Mouse (Mus musculus) layer of hippocampus, postnatal 14 days (tissue): Measurements from ENCODE around the gene Sema4g. TPM values are rescaled to one million over a fixed set of nuclear protein-coding genes. Genes with fewer than 3 reads are reported as not detected.
A peak's percentile ranks its signal among the peaks of the same experiment; 100 is the strongest.

ENCODE experiments used
- DNase-seq, 2 experiments: peaks; one replicate each; pipeline ENCODE4 v3.0.0; 2021 to 2022; ENCODE audit warnings: low spot score in 2 of 2, mixed read lengths in 1 of 2
- total RNA-seq, 2 experiments: library from RNA; stranded (reverse); gene quantifications; 2 replicates each; pipeline ENCODE4 v1.2.3; 2021

Gene Sema4g
- total RNA-seq, 2 experiments from 2014 or later: 40.1 to 46.0 TPM

- no peak for DNase-seq
Measured at GRCm38 (mm10) chr19:45002301-45002700, 13.4 kb downstream of the Sema4g start.

DNA sequence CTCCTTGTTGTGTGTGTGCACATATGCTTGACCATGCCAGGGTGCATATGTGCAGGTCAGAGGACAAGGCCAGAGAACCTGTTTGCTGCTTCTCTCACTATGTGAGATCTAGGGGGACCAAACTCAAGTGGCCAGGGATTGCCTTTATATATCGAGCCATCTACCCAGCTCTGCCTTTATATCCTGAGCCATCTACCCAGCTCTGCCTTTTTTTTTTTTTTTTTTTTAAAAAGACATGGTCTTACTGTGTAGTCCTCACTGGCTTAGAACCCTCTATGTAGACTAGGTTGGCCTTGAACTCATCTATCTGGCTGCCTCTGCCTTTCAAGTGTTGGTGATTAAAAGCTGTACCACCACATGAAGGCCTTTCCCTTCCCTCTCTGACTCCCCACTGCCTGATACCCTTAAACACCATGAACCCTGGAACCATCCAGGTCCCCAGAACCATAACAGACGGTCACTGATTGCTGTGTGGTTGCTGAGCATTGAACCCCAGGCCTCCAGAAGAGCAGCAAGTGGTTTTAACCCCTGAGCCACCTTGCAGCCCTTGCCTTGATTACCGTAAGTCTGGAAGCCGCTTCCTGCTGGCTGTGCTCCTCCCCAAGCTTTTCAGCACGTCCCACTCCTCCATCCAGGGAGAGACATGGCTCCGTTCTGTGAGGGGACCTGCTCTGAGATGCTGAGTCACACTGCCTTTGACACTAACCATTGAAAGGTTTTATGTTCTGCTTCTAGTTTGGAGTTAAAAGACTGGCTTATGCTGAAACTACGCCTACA is 15.0 kb downstream of the Sema4g start:
- DNase-seq: no peak

GRCm38 (mm10) chr19:45005444-45005843 is 16.5 kb downstream of the Sema4g start, which contains the start of gene Twnk:
TSS of gene Twnk (plus strand) at chr19:45005663.
- DNase-seq: no peak

- DNase-seq: peak; percentile 94 to 96
Measured at GRCm38 (mm10) chr19:45005957-45006712, 17.2 kb downstream of the Sema4g start, which contains the start of gene Mrpl43. TSS of gene Mrpl43 (minus strand) at chr19:45006442.

- DNase-seq: no peak
Measured at GRCm38 (mm10) chr19:45007021-45007420, 18.1 kb downstream of the Sema4g start.

DNA sequence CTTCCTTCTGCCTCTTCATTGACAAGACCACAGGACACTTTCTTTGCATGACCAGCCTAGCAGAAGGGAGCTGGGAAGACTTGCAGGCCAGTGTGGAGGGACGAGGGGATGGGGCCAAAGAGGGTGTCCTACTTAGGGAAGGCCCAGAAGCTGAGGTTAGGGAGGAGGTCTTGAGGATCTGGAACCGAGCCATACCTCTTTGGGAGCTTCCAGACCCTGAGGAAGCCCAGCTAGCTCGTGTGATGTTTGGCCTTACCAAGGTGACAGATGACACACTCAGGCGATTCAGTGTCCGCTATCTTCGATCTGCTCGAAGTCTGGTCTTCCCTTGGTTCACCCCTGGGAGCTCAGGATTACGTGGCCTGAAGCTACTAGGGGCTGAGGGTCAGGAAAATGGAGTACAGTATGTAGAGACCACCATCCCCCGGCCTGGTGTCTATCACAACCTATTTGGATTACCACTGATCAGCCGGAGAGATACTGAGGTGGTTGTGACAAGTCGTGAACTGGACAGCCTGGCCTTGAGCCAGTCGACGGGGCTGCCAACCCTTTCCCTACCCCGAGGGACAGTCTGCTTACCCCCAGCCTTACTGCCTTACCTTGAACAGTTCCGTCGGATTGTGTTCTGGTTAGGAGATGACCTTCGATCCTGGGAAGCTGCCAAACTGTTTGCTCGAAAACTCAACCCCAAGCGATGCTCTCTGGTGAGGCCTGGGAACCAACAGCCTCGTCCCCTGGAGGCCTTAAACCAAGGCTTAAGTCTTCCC is 18.7 kb downstream of the Sema4g start:
- no peak for DNase-seq

DNA sequence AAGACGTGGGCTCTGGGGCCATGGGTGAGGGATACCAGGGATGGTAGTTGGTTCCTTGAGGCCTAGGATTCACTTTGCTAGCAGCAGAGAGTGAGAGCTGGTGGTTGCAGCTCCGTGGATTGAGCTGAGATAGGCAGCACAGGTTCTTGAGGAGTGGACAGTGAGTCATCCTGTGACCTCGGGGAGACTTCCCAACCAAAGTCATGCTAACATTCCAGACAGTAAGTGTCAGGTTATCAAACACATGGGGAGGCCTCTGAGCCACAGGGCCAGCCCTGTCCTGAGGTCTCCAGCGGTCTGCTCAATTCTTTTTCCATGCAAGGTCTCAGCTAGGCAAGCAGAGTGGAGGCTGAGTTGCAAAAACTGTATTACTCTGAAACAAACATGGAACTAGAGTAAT is 21.7 kb downstream of the Sema4g start:
- no peak for DNase-seq

- no peak for DNase-seq
Measured at GRCm38 (mm10) chr19:45012219-45012618, 23.3 kb downstream of the Sema4g start.

DNA sequence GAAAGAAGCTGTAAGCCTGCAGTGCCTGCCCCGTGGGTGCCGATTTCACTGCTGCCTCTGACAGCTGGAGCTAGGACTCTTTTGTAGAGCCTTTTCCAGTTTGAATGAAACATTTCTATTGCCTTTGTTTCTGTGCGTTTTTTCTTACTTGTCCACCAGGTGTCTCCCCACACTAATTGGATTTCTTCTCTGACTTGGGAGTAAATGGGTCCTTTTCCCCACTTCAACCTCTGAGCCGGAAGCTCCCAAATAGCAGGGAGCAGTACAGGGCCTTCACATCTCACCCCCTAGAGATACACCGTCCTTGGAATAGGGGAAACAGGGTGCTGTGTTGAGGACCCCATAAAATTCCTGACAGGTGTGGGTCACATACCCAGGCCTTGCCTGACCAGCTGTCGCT is 23.7 kb downstream of the Sema4g start:
- DNase-seq: no peak

DNA sequence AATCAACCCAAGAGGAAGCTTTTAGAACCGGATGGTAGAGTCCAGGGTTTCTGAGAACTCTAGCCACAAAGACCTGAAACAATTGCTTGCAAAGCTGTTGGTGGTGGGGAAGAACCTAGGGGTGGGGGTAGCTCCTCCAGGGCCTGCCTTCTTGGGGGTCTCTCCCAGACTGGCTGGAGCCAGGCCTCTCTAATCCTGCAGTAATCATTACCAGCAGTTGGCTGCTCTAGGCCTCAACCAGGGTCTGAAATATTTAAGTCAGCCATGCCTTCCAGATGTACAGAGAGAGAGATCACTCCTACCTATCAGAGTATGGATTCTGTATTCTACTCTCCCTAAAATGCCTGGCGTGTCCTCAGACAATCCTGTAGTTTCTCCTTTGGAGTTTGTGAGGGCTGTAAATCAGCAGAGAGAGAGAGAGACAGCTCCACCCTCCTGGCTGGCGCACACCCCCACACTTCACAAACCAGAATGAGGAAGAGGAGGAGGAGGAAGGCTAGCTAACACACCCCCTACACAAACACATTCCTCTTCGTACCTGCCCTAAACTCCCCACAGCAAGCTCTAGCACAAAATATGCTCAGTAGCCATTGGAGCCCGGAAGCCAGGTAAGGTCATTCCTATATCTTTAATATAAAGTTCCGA is 24.8 kb downstream of the Sema4g start:
- DNase-seq: no peak

DNA sequence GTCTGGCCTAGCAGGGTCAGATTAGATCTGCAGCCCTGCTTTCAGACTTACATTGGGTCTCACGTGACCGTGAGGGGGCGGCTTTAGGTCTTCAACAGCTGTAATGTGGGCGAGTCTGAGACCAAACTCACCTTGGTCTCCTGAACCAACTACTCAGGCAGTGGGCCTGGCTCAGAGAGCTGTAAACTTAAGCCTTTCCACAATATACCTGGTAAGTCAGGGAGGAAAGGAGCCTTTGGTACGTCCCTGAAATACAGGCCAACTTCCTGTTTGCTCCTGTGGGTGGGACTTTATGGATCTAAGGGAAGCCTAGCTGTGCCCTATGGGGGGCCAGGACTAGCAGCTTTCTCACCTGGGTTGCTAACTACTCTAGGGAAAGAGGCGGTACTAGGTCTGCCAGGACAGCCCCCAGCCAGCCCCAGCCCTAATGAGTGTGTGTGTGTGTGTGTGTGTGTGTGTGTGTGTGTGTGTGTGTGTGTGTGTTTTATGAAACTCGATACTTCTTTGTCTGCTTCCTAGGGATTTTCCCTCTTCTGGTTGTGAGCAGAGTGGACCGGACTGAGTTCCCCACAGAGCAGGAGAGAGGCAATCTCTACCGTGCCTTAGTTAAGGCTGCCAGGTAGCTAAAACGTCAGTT is 25.6 kb downstream of the Sema4g start, which contains the start of gene Lzts2:
Gene Lzts2, plus strand, starts transcription at position 80 of the 637 bp plus-strand sequence.
- no peak for DNase-seq

- no peak for DNase-seq
Measured at GRCm38 (mm10) chr19:45014981-45015402, 26.1 kb downstream of the Sema4g start.

DNA sequence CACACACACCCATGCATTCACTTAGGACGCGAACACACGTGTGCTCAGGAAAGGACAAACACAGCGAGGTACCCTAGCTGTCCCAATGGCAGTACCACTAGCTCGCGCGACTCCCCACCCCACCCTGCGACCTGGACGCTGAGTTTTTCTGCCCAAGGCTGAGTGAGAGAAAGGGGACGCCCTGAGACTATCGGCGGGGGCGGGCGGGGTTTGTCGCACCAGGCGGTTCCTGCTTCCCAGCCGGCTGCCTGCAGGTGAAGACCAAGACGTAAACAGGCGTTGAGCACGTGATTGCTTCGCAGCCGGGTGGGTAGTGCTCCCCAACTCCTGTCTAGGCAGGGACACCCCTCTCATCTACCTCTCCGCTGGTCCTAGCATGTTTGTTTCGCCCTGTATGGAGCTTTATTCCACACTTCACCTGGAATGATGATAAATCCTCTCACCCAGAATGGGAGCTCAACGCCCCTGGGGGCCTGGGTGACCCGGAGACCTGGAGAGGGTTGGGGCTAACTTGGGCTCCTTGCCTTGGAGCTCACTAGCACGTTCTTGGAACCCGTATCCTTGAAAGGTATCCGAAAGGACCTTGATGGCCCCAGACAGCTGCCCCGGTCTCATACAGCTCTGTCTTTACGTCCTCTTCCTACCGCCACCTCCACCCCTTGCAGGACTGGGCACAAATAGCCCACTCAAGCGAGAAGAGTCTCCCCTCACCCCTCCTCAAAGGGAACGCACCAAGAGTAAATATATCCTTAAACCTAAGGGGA is 26.8 kb downstream of the Sema4g start:
- no peak for DNase-seq

- DNase-seq: peak; percentile 55 to 60
Measured at GRCm38 (mm10) chr19:45016341-45017215, 27.7 kb downstream of the Sema4g start.

- peak; percentile 81 to 83 for DNase-seq
Measured at GRCm38 (mm10) chr19:45017216-45017771, 28.4 kb downstream of the Sema4g start.

DNA sequence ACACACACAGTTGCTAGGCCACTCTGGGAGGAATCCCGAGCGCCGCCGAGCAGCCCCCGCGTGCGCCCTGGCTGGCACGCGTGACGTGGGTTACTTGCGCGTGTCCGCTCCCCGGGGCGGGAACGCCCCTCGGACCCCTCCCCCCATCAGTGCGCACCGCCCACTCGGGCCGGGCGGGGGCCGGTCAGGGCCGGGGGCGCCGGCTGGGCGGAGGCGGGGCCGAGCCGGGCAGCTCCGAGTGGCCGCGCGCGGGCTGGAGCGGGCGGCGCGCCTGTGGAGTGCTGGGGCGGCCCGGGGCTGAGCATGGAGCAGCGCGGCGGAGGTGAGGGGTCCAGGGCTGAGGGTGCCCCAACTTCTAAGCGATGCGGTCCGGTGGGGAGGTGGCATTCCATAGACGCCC is 29.0 kb downstream of the Sema4g start:
- DNase-seq: peak; percentile 80 to 83

- no peak for DNase-seq
Measured at GRCm38 (mm10) chr19:45018351-45018831, 29.5 kb downstream of the Sema4g start.

- no peak for DNase-seq
Measured at GRCm38 (mm10) chr19:45020348-45020747, 31.4 kb downstream of the Sema4g start.
